Mouse (Mus musculus) retina, embryonic 14.5 days (tissue): ENCODE measurements around the gene Tbck.

Experiments used
- DNase-seq: peaks from one replicate; pipeline ENCODE4 v3.0.0-alpha.2; 2015; ENCODE audit warnings: low spot score

Gene Tbck

GRCm38 (mm10) chr3:132756274-132756673 lies 72.3 kb downstream of the Tbck start:
- no peak for DNase-seq

- no peak for DNase-seq
Observed at GRCm38 (mm10) chr3:132766033-132766726, 82.2 kb downstream of the Tbck start.

GRCm38 (mm10) chr3:132772054-132772453 lies 88.1 kb downstream of the Tbck start:
- DNase-seq = peak; percentile 45

GRCm38 (mm10) chr3:132776686-132777085 lies 92.7 kb downstream of the Tbck start:
- DNase-seq = no peak

DNA sequence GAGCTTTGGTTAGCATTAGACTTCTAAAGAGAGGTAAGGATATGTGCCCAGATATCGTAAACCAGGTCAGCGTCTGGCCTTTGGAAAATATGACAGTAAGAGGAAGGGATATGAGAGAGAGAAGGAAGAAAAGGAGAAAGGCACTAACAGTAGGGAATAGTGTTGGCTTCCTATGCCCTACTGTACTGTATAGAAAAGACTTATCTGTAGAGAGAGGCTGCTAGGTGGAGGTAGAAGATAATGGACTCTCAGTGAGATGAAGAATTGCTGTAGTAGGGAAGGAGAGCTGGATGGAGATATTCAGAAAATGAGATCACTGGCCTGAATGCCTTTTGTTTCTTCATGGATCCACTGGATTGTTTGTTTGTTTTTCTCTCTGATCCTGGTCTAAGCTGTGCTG lies 97.2 kb downstream of the Tbck start:
- DNase-seq = no peak

GRCm38 (mm10) chr3:132783087-132783486 lies 99.1 kb downstream of the Tbck start:
- DNase-seq = peak; percentile 24

GRCm38 (mm10) chr3:132784732-132785131 lies 100.8 kb downstream of the Tbck start:
- DNase-seq = no peak

DNA sequence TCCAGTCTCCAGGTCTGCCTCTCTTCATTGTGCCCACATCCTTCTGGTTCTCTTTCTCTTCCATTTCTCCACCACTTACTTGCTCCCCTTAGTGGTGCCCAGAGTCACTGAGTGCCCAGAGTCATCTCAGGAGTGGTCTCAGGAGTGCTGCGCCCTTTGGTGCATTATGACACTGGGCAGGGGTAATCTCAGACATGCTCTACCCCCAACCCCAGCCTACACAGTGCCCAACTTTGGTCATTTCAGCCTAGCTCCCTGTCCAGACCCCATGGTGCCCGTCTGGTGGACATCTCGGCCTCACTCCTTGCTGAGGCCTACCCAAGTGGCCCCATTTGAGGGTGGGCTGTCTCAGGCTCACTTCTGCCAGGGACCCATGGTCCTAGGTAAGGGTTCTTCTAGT lies 102.7 kb downstream of the Tbck start:
- DNase-seq = no peak

DNA sequence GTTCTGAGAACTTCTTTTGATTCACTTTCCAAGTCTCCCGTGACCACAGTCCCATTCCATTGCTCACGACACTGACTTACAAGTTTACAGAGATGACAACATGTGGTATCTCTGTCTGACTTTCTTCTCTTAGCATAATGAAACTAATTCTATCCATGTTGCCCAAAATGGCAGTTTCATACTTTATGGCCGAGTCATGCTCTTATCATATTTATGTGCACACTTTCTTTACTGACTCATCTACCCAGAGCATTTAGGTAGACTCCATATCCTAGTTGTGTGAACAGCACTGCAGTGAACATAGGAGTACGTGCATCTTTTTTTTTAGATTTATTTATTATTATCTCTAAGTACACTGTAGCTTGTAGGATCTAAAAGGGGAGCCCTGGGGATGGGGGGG lies 103.8 kb downstream of the Tbck start:
- DNase-seq = no peak

- no peak for DNase-seq
Observed at GRCm38 (mm10) chr3:132791140-132791539, 107.2 kb downstream of the Tbck start.

DNA sequence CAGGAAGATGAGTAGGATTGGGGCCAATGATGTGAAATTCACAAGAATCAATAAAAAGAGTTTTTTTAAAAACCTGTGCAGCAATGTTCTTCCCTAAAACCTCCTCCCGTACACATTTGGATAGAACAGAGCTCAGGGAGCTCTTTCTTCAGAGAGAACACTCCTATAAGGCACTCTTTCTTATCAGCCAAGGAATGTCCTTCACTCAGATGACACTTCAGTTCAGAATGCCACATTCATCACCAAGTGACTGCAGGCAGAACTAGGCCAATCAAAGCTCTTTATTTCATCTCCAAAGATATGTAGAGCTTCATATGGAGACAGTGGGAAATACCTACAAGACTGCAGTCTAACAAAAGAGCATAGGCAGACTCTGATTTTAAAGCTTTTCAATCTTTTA lies 116.3 kb downstream of the Tbck start:
- no peak for DNase-seq

GRCm38 (mm10) chr3:132801910-132802309 lies 118.0 kb downstream of the Tbck start:
- no peak for DNase-seq

- DNase-seq = no peak
Observed at GRCm38 (mm10) chr3:132807888-132808579, 124.1 kb downstream of the Tbck start.

DNA sequence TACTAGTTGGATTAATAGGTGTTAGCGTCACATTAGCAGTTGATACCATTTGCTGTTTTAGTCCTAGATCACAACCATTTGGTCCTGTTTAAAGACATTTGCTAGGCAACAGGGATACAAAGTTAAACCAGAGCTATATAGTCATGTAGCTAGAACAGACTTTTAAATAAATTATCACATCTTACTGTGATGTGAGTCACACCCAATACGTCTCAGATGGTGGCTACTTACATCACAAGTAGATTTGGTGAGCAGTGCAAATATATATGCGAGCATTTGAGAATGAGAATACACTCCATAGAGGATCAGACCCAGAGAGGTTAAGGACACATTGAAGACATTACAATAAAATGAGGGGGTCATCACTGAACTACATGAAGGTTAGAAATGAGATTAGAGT lies 125.0 kb downstream of the Tbck start:
- no peak for DNase-seq

GRCm38 (mm10) chr3:132811791-132812190 lies 127.8 kb downstream of the Tbck start:
- DNase-seq = no peak

- DNase-seq = no peak
Observed at GRCm38 (mm10) chr3:132812356-132812755, 128.4 kb downstream of the Tbck start.

DNA sequence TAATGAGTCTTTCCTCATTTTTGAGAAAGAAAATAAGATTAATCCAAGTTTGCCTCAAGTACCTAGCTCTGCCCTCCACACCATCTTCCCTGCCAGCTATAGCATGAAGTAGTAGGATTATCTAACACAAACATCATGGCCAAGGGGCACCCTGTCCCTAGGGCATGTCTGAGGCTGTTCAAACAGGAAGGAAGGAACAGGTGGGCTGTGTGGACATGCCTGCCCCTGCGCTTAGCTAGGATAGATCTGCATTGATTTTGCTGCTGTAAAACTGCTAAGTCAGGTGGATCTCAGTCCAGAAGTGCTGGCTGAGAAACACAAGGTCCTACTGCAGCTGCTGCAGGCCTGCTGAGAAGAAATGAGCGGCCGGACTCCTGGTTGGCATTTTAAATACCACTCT lies 129.2 kb downstream of the Tbck start:
- DNase-seq = no peak

- DNase-seq = no peak
Observed at GRCm38 (mm10) chr3:132813706-132814497, 130.0 kb downstream of the Tbck start.

- no peak for DNase-seq
Observed at GRCm38 (mm10) chr3:132814791-132815496, 131.0 kb downstream of the Tbck start.

DNA sequence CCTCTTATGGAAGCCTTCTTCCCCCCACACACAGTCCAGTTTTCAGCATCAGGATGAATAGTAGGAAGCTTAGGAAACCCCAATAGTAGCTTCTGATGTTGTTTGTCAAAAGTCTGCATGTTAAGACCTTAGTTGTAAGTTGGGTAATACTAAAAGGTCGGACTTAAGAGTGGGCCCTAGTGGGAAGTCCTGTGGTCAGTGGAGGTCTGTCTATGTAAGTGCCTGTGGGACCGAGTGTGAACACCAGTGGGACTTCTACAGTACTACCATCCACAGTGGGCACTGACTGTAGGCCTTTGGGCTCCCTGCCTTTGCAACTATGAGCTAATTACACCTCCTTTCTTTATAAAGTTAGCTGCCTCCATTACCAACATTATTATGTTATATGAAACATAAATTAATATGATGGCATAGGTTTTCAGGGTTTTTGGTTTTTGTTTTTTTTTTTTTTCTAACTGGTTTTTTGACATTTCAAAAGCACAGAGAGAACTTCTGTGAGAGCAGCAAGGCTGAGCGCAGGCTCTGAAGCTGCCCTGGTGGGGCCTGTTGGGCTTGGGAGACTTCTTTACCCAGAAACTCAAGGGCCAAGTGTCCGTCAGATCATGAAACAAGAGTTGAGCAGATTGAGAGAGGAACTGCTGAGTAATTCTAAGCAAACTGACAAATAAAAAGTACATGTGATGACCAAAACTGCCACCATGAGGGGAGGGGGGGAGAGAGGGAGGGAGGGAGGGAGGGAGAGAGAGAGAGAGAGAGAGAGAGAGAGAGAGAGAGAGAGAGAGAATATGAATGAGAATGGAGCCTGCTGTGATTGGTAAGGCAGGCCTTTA lies 131.8 kb downstream of the Tbck start:
- DNase-seq = no peak

- no peak for DNase-seq
Observed at GRCm38 (mm10) chr3:132819408-132819807, 135.5 kb downstream of the Tbck start.
